Mouse (Mus musculus) kidney, embryonic 16.5 days (tissue): ENCODE measurements around the gene Jmjd1c. TPM values are rescaled to one million over a fixed set of nuclear protein-coding genes. Genes with fewer than 3 reads are reported as not detected.
A peak's percentile ranks its signal among the peaks of the same experiment; 100 is the strongest.

Experiments used
- ATAC-seq: fragments of 200-750 bp; cut with Nextera tagmentation; 2 replicates; pipeline ENCODE4 v1.8.0; 2017; ENCODE audit warnings: moderate TSS enrichment; ENCODE audit not compliant: low FRiP score, low TSS enrichment
- H3K27ac ChIP-seq: fragments of 300-500 bp; sonication (generic); 2 replicates; pipeline ENCODE4 v1.5.1; 2014; ENCODE audit warnings: low read length
- H3K27me3 ChIP-seq: fragments of 300-500 bp; sonication (generic); 2 replicates; pipeline ENCODE4 v1.6.1; 2014; ENCODE audit warnings: low read length, control low read depth, mixed read lengths; ENCODE audit not compliant: insufficient read depth
- H3K36me3 ChIP-seq: fragments of 300-500 bp; sonication (generic); 2 replicates; pipeline ENCODE4 v1.6.1; 2014; ENCODE audit warnings: low read length, control low read depth, mixed read lengths; ENCODE audit not compliant: insufficient read depth
- H3K4me1 ChIP-seq: fragments of 300-500 bp; sonication (generic); 2 replicates; pipeline ENCODE4 v1.6.1; 2014; ENCODE audit warnings: low read length, control low read depth, mixed read lengths; ENCODE audit not compliant: insufficient read depth
- H3K4me2 ChIP-seq: fragments of 300-500 bp; sonication (generic); replicated peaks from 2 replicates; pipeline ENCODE4 v1.6.1; 2014; ENCODE audit warnings: low read depth, low read length
- H3K4me3 ChIP-seq: fragments of 300-500 bp; sonication (generic); 2 replicates; pipeline ENCODE4 v1.5.1; 2014; ENCODE audit warnings: mild to moderate bottlenecking, low read length
- H3K9ac ChIP-seq: fragments of 300-500 bp; sonication (generic); replicated peaks from 2 replicates; pipeline ENCODE4 v1.6.1; 2014; ENCODE audit warnings: low read length
- H3K9me3 ChIP-seq: fragments of 300-500 bp; sonication (generic); 2 replicates; pipeline ENCODE4 v1.6.1; 2016; ENCODE audit warnings: low read length, control low read depth
- WGBS: fragments of 180-500 bp; shearing (Covaris S2); extraction: QIAGEN DNeasy Blood & Tissue Kit; methylation state at CpG from one replicate; pipeline ENCODE4 v1.1.7; 2014; 5-methylcytosine and 5-hydroxymethylcytosine counted together
- polyA plus RNA-seq: library from polyadenylated mRNA; unstranded; fragments of >200 nt; fragmentation: Nextera tagmentation; extraction: Ambion mirVana; gene quantifications from 2 replicates; pipeline ENCODE4 v1.2.1, GENCODE M21; 2015

Gene Jmjd1c
- polyA plus RNA-seq, 1 experiment from 2014 or later, result 30.5 TPM

- H3K4me3 ChIP-seq, result no peak overlapping the region
- 83% methylated on average over 2 of the region's 2 CpGs for WGBS
- no peaks in the 10 kb centered on the region for H3K9me3 ChIP-seq
- H3K36me3 ChIP-seq, result no peaks in the 10 kb centered on the region
- H3K27ac ChIP-seq, result no peak overlapping the region
- H3K27me3 ChIP-seq, result no peaks in the 10 kb centered on the region
- no peak for ATAC-seq
- H3K4me2 ChIP-seq, result no peak overlapping the region
- no peak overlapping the region for H3K9ac ChIP-seq
- H3K4me1 ChIP-seq, result 0 out of 2 replicates have a peak, but pooled peaks cover 9% of the 10 kb centered on the region
Observed at GRCm38 (mm10) chr10:67207931-67208330, 112.0 kb downstream of the Jmjd1c start.

- no peak overlapping the region for H3K4me3 ChIP-seq
- ATAC-seq, result no peak
- H3K27me3 ChIP-seq, result no peaks in the 10 kb centered on the region
- no peaks in the 10 kb centered on the region for H3K9me3 ChIP-seq
- H3K4me2 ChIP-seq, result no peak overlapping the region
- no peak overlapping the region for H3K9ac ChIP-seq
- no peaks in the 10 kb centered on the region for H3K36me3 ChIP-seq
- peaks cover 12% of the 10 kb centered on the region; the same call in 1 of the 2 replicates for H3K4me1 ChIP-seq
- WGBS, result 66% methylated on average over 4 of the region's 4 CpGs
- H3K27ac ChIP-seq, result no peak overlapping the region
Observed at GRCm38 (mm10) chr10:67209916-67210675, 114.2 kb downstream of the Jmjd1c start.

- H3K4me3 ChIP-seq, result no peak overlapping the region
- no peak overlapping the region for H3K27ac ChIP-seq
- 66% methylated on average over 5 of the region's 5 CpGs for WGBS
- no peak overlapping the region for H3K9ac ChIP-seq
- H3K27me3 ChIP-seq, result no peaks in the 10 kb centered on the region
- peak; percentile 65; the same call in 1 of the 2 replicates for ATAC-seq
- H3K36me3 ChIP-seq, result 0 out of 2 replicates have a peak, but pooled peaks cover 2% of the 10 kb centered on the region
- H3K9me3 ChIP-seq, result no peaks in the 10 kb centered on the region
- H3K4me1 ChIP-seq, result peaks cover 9% of the 10 kb centered on the region; the same call in 1 of the 2 replicates
- no peak overlapping the region for H3K4me2 ChIP-seq
Observed at GRCm38 (mm10) chr10:67212031-67212430, 116.1 kb downstream of the Jmjd1c start.

GRCm38 (mm10) chr10:67213720-67214119 lies 117.8 kb downstream of the Jmjd1c start:
- no peaks in the 10 kb centered on the region for H3K9me3 ChIP-seq
- H3K4me3 ChIP-seq, result no peak overlapping the region
- no peak for ATAC-seq
- H3K27me3 ChIP-seq, result no peaks in the 10 kb centered on the region
- H3K27ac ChIP-seq, result no peak overlapping the region
- no peak overlapping the region for H3K9ac ChIP-seq
- 29% methylated on average over 1 of the region's 1 CpGs for WGBS
- peaks cover 9% of the 10 kb centered on the region; the same call in 1 of the 2 replicates for H3K4me1 ChIP-seq
- H3K36me3 ChIP-seq, result 0 out of 2 replicates have a peak, but pooled peaks cover 6% of the 10 kb centered on the region
- H3K4me2 ChIP-seq, result no peak overlapping the region

DNA sequence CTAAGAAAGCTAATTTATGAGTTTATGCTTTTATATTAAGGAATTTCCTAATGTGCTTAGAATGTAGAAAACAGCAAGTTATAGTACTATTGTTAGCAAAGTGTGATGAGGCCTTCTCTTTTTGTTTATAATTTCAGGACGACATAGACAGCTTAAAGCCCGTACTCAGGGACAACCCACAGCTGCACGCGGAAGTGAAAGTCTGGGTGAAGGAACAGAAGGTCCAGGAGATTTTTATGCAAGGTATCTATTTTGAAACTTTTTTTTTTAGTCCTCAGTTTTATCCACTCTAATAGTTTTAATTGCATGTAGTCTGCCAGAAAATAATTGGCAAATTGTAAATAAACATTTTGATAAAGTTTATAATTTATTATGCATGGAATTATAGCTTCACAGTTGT lies 119.2 kb downstream of the Jmjd1c start:
- no peaks in the 10 kb centered on the region for H3K9me3 ChIP-seq
- H3K27me3 ChIP-seq, result no peaks in the 10 kb centered on the region
- no peak for ATAC-seq
- peaks cover 5% of the 10 kb centered on the region; the same call in 1 of the 2 replicates for H3K4me1 ChIP-seq
- no peak overlapping the region for H3K4me3 ChIP-seq
- no peak overlapping the region for H3K4me2 ChIP-seq
- peaks cover 20% of the 10 kb centered on the region for H3K36me3 ChIP-seq
- H3K27ac ChIP-seq, result no peak overlapping the region
- no peak overlapping the region for H3K9ac ChIP-seq
- 74% methylated on average over 4 of the region's 4 CpGs for WGBS

GRCm38 (mm10) chr10:67216872-67217271 lies 120.9 kb downstream of the Jmjd1c start:
- Histone ChIP-seq H3K4me2 (no peak overlapping the region), H3K4me3 (no peak overlapping the region), H3K9ac (no peak overlapping the region), H3K27me3 (no peaks in the 10 kb centered on the region), H3K27ac (no peak overlapping the region), H3K4me1 (peaks cover 3% of the 10 kb centered on the region; the same call in 1 of the 2 replicates), H3K36me3 (peaks cover 24% of the 10 kb centered on the region), H3K9me3 (no peaks in the 10 kb centered on the region)
- no peak for ATAC-seq
- 79% methylated on average over 3 of the region's 3 CpGs for WGBS

- Histone ChIP-seq H3K27ac (no peak overlapping the region), H3K4me3 (no peak overlapping the region), H3K4me2 (no peak overlapping the region), H3K9ac (no peak overlapping the region), H3K9me3 (no peaks in the 10 kb centered on the region), H3K27me3 (no peaks in the 10 kb centered on the region), H3K36me3 (peaks cover 26% of the 10 kb centered on the region), H3K4me1 (peaks cover 3% of the 10 kb centered on the region; the same call in 1 of the 2 replicates)
- ATAC-seq, result no peak
- WGBS, result 88% methylated on average over 18 of the region's 18 CpGs
Observed at GRCm38 (mm10) chr10:67218873-67219565, 123.1 kb downstream of the Jmjd1c start.

- Histone ChIP-seq H3K27me3 (no peaks in the 10 kb centered on the region), H3K27ac (no peak overlapping the region), H3K36me3 (peaks cover 37% of the 10 kb centered on the region), H3K4me1 (no peaks in the 10 kb centered on the region), H3K9me3 (no peaks in the 10 kb centered on the region), H3K4me3 (no peak overlapping the region), H3K9ac (no peak overlapping the region), H3K4me2 (no peak overlapping the region)
- 84% methylated on average over 4 of the region's 4 CpGs for WGBS
- ATAC-seq, result no peak
Observed at GRCm38 (mm10) chr10:67220251-67220650, 124.3 kb downstream of the Jmjd1c start.

DNA sequence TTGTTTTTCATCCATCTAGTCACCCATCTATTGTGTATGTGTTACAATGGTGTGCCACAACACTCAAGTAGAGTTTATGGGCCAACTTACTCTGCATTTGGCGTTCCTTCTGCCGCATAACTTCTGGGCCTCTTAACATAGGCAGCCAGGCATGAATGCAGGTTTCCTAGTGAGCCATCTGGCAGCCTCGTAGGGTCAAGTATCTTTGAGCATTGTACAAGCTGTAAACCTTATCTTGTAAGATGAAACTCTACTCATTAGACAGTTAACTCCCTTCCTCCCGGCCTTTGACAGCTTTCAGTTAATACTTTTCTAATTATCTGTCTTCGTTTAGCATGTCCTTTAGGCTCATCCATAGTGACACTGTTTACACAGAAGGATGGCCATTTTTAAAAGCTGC lies 125.4 kb downstream of the Jmjd1c start:
- no peak overlapping the region for H3K4me3 ChIP-seq
- WGBS, result 31% methylated on average over 5 of the region's 5 CpGs
- H3K9ac ChIP-seq, result no peak overlapping the region
- no peaks in the 10 kb centered on the region for H3K4me1 ChIP-seq
- no peak overlapping the region for H3K4me2 ChIP-seq
- no peak for ATAC-seq
- no peaks in the 10 kb centered on the region for H3K27me3 ChIP-seq
- H3K27ac ChIP-seq, result no peak overlapping the region
- no peaks in the 10 kb centered on the region for H3K9me3 ChIP-seq
- H3K36me3 ChIP-seq, result peaks cover 45% of the 10 kb centered on the region

- Histone ChIP-seq H3K9ac (no peak overlapping the region), H3K4me2 (no peak overlapping the region), H3K9me3 (no peaks in the 10 kb centered on the region), H3K27me3 (no peaks in the 10 kb centered on the region), H3K27ac (no peak overlapping the region), H3K4me3 (no peak overlapping the region), H3K36me3 (peaks cover 43% of the 10 kb centered on the region), H3K4me1 (no peaks in the 10 kb centered on the region)
- 54% methylated on average over 3 of the region's 4 CpGs for WGBS
- ATAC-seq, result no peak
Observed at GRCm38 (mm10) chr10:67223942-67224341, 128.0 kb downstream of the Jmjd1c start.
